Mouse (Mus musculus) kidney, embryonic 14.5 days (tissue): Measurements from ENCODE around the gene Trpm2. TPM values are rescaled to one million over a fixed set of nuclear protein-coding genes. Genes with fewer than 3 reads are reported as not detected.

Experiments used
- ATAC-seq: fragments of 200-750 bp; cut with Nextera tagmentation; 2 replicates; pipeline ENCODE4 v1.8.0; 2017; ENCODE audit warnings: moderate number of reproducible peaks, mild to moderate bottlenecking, moderate TSS enrichment, moderate library complexity; ENCODE audit not compliant: low FRiP score, low TSS enrichment
- H3K27ac ChIP-seq: fragments of 300-500 bp; sonication (generic); 2 replicates; pipeline ENCODE4 v1.5.1; 2014; ENCODE audit warnings: low read depth, mild to moderate bottlenecking, low read length, moderate library complexity, mixed read lengths
- H3K27me3 ChIP-seq: fragments of 300-500 bp; sonication (generic); 2 replicates; pipeline ENCODE4 v1.6.1; 2014; ENCODE audit warnings: mild to moderate bottlenecking, low read length; ENCODE audit not compliant: control insufficient read depth, insufficient read depth
- H3K36me3 ChIP-seq: fragments of 300-500 bp; sonication (generic); 2 replicates; pipeline ENCODE4 v1.6.1; 2014; ENCODE audit warnings: low read length, mixed read lengths; ENCODE audit not compliant: control insufficient read depth, insufficient read depth
- H3K4me1 ChIP-seq: fragments of 300-500 bp; sonication (generic); 2 replicates; pipeline ENCODE4 v1.6.1; 2014; ENCODE audit warnings: low read length, mixed read lengths; ENCODE audit not compliant: control insufficient read depth, insufficient read depth
- H3K4me2 ChIP-seq: fragments of 300-500 bp; sonication (generic); replicated peaks from 2 replicates; pipeline ENCODE4 v1.6.1; 2014; ENCODE audit warnings: low read depth, mild to moderate bottlenecking, low read length
- H3K4me3 ChIP-seq: fragments of 300-500 bp; sonication (generic); 2 replicates; pipeline ENCODE4 v1.5.1; 2014; ENCODE audit warnings: mild to moderate bottlenecking, low read length
- H3K9ac ChIP-seq: fragments of 300-500 bp; sonication (generic); 2 replicates; pipeline ENCODE4 v1.6.1; 2014; ENCODE audit warnings: low read depth, mild to moderate bottlenecking, low read length, moderate library complexity
- H3K9me3 ChIP-seq: fragments of 300-500 bp; sonication (generic); 2 replicates; pipeline ENCODE4 v1.6.1; 2016; ENCODE audit warnings: low read length; ENCODE audit not compliant: control insufficient read depth
- WGBS: fragments of 180-500 bp; shearing (Covaris S2); extraction: QIAGEN DNeasy Blood & Tissue Kit; methylation state at CpG from one replicate; pipeline ENCODE4 v1.1.7; 2014; 5-methylcytosine and 5-hydroxymethylcytosine counted together
- polyA plus RNA-seq: library from polyadenylated mRNA; unstranded; fragments of >200 nt; fragmentation: Nextera tagmentation; extraction: Ambion mirVana; gene quantifications from 2 replicates; pipeline ENCODE4 v1.2.1, GENCODE M21; 2014

The Trpm2 gene
- polyA plus RNA-seq, 1 experiment from 2014 or later = 0.54 TPM

GRCm38 (mm10) chr10:78009945-78010293, 39.6 kb upstream of the Trpm2 start, which contains the start of gene Pfkl:
Gene Pfkl, minus strand, starts transcription at chr10:78010083.
- Histone ChIP-seq H3K27ac (peak within 1 kb of the TSS; percentile 96), H3K4me1 (peaks cover 32% of the 10 kb centered on the region), H3K36me3 (no peaks in the 10 kb centered on the region), H3K27me3 (no peaks in the 10 kb centered on the region), H3K9me3 (no peaks in the 10 kb centered on the region), H3K9ac (peak within 1 kb of the TSS; percentile 78), H3K4me2 (peak within 1 kb of the TSS; percentile 69), H3K4me3 (peak within 1 kb of the TSS; percentile 65)
- under 1% methylated on average over 9 of the region's 9 CpGs for WGBS
- peak; percentile 9; the same call in 1 of the 2 replicates for ATAC-seq

- Histone ChIP-seq H3K9ac (peak overlapping the region; percentile 78), H3K27me3 (no peaks in the 10 kb centered on the region), H3K4me1 (peaks cover 32% of the 10 kb centered on the region), H3K36me3 (peaks cover 3% of the 10 kb centered on the region; the same call in 1 of the 2 replicates), H3K4me3 (peak overlapping the region; percentile 65), H3K27ac (peak overlapping the region; percentile 96), H3K9me3 (no peaks in the 10 kb centered on the region), H3K4me2 (peak overlapping the region; percentile 69)
- peak; percentile 95 for ATAC-seq
- WGBS = under 1% methylated on average over 49 of the region's 59 CpGs
These were observed 39.0 kb upstream of the Trpm2 start for GRCm38 (mm10) chr10:78009184-78009944.

GRCm38 (mm10) chr10:78008169-78008568, 37.8 kb upstream of the Trpm2 start:
- Histone ChIP-seq H3K9ac (peak overlapping the region; percentile 78; the same call in 1 of the 2 replicates), H3K9me3 (no peaks in the 10 kb centered on the region), H3K4me3 (peak overlapping the region; percentile 65), H3K27ac (peak overlapping the region; percentile 96; the same call in 1 of the 2 replicates), H3K36me3 (peaks cover 3% of the 10 kb centered on the region; the same call in 1 of the 2 replicates), H3K4me1 (peaks cover 32% of the 10 kb centered on the region), H3K4me2 (peak overlapping the region; percentile 69), H3K27me3 (no peaks in the 10 kb centered on the region)
- WGBS = 71% methylated on average over 3 of the region's 3 CpGs
- ATAC-seq = no peak

- peaks cover 11% of the 10 kb centered on the region; the same call in 1 of the 2 replicates for H3K36me3 ChIP-seq
- H3K27ac ChIP-seq = no peak overlapping the region
- H3K4me1 ChIP-seq = peaks cover 32% of the 10 kb centered on the region
- H3K4me2 ChIP-seq = peak overlapping the region; percentile 69; the same call in 1 of the 2 replicates
- H3K4me3 ChIP-seq = no peak overlapping the region
- ATAC-seq = no peak
- WGBS = 18% methylated on average over 7 of the region's 7 CpGs
- H3K9ac ChIP-seq = peak overlapping the region; percentile 45; the same call in 1 of the 2 replicates
- no peaks in the 10 kb centered on the region for H3K27me3 ChIP-seq
- no peaks in the 10 kb centered on the region for H3K9me3 ChIP-seq
These were observed 36.8 kb upstream of the Trpm2 start for GRCm38 (mm10) chr10:78007203-78007602.

GRCm38 (mm10) chr10:78005791-78006438, 35.6 kb upstream of the Trpm2 start:
- peaks cover 32% of the 10 kb centered on the region for H3K4me1 ChIP-seq
- H3K27me3 ChIP-seq = no peaks in the 10 kb centered on the region
- ATAC-seq = no peak
- H3K4me3 ChIP-seq = no peak overlapping the region
- no peaks in the 10 kb centered on the region for H3K9me3 ChIP-seq
- H3K9ac ChIP-seq = no peak overlapping the region
- no peak overlapping the region for H3K4me2 ChIP-seq
- WGBS = 76% methylated on average over 4 of the region's 4 CpGs
- no peak overlapping the region for H3K27ac ChIP-seq
- peaks cover 23% of the 10 kb centered on the region for H3K36me3 ChIP-seq

- Histone ChIP-seq H3K4me3 (no peak overlapping the region), H3K9ac (no peak overlapping the region), H3K27me3 (no peaks in the 10 kb centered on the region), H3K27ac (no peak overlapping the region), H3K4me1 (peaks cover 32% of the 10 kb centered on the region), H3K4me2 (no peak overlapping the region), H3K36me3 (peaks cover 37% of the 10 kb centered on the region), H3K9me3 (no peaks in the 10 kb centered on the region)
- no peak for ATAC-seq
- WGBS = 86% methylated on average over 3 of the region's 3 CpGs
These were observed 34.2 kb upstream of the Trpm2 start for GRCm38 (mm10) chr10:78004479-78005100.

- Histone ChIP-seq H3K27me3 (no peaks in the 10 kb centered on the region), H3K4me2 (no peak overlapping the region), H3K27ac (no peak overlapping the region), H3K4me1 (peaks cover 16% of the 10 kb centered on the region), H3K9ac (no peak overlapping the region), H3K4me3 (no peak overlapping the region), H3K36me3 (peaks cover 59% of the 10 kb centered on the region), H3K9me3 (no peaks in the 10 kb centered on the region)
- no peak for ATAC-seq
- 89% methylated on average over 2 of the region's 2 CpGs for WGBS
These were observed 32.0 kb upstream of the Trpm2 start for GRCm38 (mm10) chr10:78002316-78002715.

GRCm38 (mm10) chr10:78001796-78002195, 31.4 kb upstream of the Trpm2 start:
- Histone ChIP-seq H3K4me3 (no peak overlapping the region), H3K27ac (no peak overlapping the region), H3K27me3 (no peaks in the 10 kb centered on the region), H3K9ac (no peak overlapping the region), H3K4me1 (peaks cover 11% of the 10 kb centered on the region), H3K9me3 (no peaks in the 10 kb centered on the region), H3K4me2 (no peak overlapping the region), H3K36me3 (peaks cover 65% of the 10 kb centered on the region)
- WGBS = 76% methylated on average over 11 of the region's 11 CpGs
- ATAC-seq = no peak
